Mouse (Mus musculus): ENCODE data around the gene Rnls. TPM values are rescaled to one million over a fixed set of nuclear protein-coding genes. Genes with fewer than 3 reads are reported as not detected.

The Rnls gene
- total and polyA plus RNA-seq, 3 experiments = not detected

GRCm38 (mm10) chr19:33096581-33096980, 295.5 kb downstream of the Rnls start:
- H3K79me2 ChIP-seq (ENCODE audit: control insufficient read depth, insufficient read depth, low read length, poor library complexity) = no peaks in the 10 kb centered on the region; the same call in 1 of the 2 replicates
- H3K36me3 ChIP-seq (ENCODE audit: control insufficient read depth in 1 of 2, insufficient read depth in 2 of 2, low read length in 2 of 2) = peaks cover 0 to 17% of the 10 kb centered on the region in 2 experiments; a peak in 2 of 4 replicates
- no peaks in the 10 kb centered on the region for H3K9me3 ChIP-seq (replicated peaks; ENCODE audit: insufficient read depth, low read length)
- H3K9ac ChIP-seq (ENCODE audit: control insufficient read depth, low read depth, low read length, poor library complexity, severe bottlenecking) = no peak overlapping the region
- H3K4me3 ChIP-seq (ENCODE audit: control insufficient read depth in 1 of 2, insufficient read depth in 1 of 2, low read depth in 2 of 2, low read length in 2 of 2) = no peak overlapping the region
- DNase-seq (ENCODE audit: low read depth, low spot score) = no peak
- TF ChIP-seq USF2 (IDR thresholded peaks at IDR 0.05; ENCODE audit: borderline replicate concordance in 1 of 2, insufficient read depth in 1 of 2, low read depth in 1 of 2, low read length in 2 of 2) (no peak), MAZ (IDR thresholded peaks at IDR 0.05; ENCODE audit: low read depth, low read length) (no peak), GABPA (IDR thresholded peaks at IDR 0.05; ENCODE audit: low read depth, low read length) (no peak), RCOR1 (IDR thresholded peaks at IDR 0.05; ENCODE audit: low read depth, low read length) (no peak), KAT2A (conservative IDR thresholded peaks at IDR 0.05; ENCODE audit: low read depth, low read length) (no peak), TBP (IDR thresholded peaks at IDR 0.05; ENCODE audit: low read depth, low read length) (no peak), SIN3A (IDR thresholded peaks at IDR 0.05; ENCODE audit: low read length) (no peak), MAFK (IDR thresholded peaks at IDR 0.05; ENCODE audit: borderline replicate concordance, low read depth, low read length) (no peak), ZKSCAN1 (IDR thresholded peaks at IDR 0.05; ENCODE audit: low read depth, low read length) (no peak), ELF1 (IDR thresholded peaks at IDR 0.05; ENCODE audit: low read depth, low read length) (no peak), MYB (IDR thresholded peaks at IDR 0.05; ENCODE audit: low read depth, low read length) (no peak), ZC3H11A (IDR thresholded peaks at IDR 0.05; ENCODE audit: low read depth, low read length) (no peak), BHLHE40 (IDR thresholded peaks at IDR 0.05; ENCODE audit: borderline replicate concordance, low read depth, low read length) (no peak)
- H3K27ac ChIP-seq (ENCODE audit: control insufficient read depth, low read depth, low read length) = no peak overlapping the region
- no peaks in the 10 kb centered on the region for H3K27me3 ChIP-seq (ENCODE audit: control insufficient read depth in 1 of 2, insufficient read depth in 2 of 2, low read length in 2 of 2)
- H3K4me1 ChIP-seq (ENCODE audit: control insufficient read depth in 1 of 2, insufficient read depth in 2 of 2, low read length in 2 of 2) = peaks cover 8 to 15% of the 10 kb centered on the region in 2 experiments

- H3K9me3 ChIP-seq (replicated peaks; ENCODE audit: insufficient read depth, low read length) = no peaks in the 10 kb centered on the region
These were observed 299.5 kb downstream of the Rnls start for GRCm38 (mm10) chr19:33092575-33092974.

More at GRCm38 (mm10) chr19:33092575-33092974, 299.5 kb downstream of the Rnls start:
- TF ChIP-seq BHLHE40 (IDR thresholded peaks at IDR 0.05; ENCODE audit: borderline replicate concordance, low read depth, low read length) (no peak), RCOR1 (IDR thresholded peaks at IDR 0.05; ENCODE audit: low read depth, low read length) (no peak), POLR2AphosphoS2 (IDR thresholded peaks at IDR 0.05; ENCODE audit: low read length) (no peak), POLR2A (IDR thresholded peaks at IDR 0.05; ENCODE audit: control insufficient read depth in 1 of 2, insufficient read depth in 1 of 2, low read depth in 1 of 2, low read length in 2 of 2, poor library complexity in 1 of 2) (no peak), ZC3H11A (IDR thresholded peaks at IDR 0.05; ENCODE audit: low read depth, low read length) (no peak), MXI1 (IDR thresholded peaks at IDR 0.05; ENCODE audit: low read depth, low read length) (no peak), CTCF (IDR thresholded peaks at IDR 0.05 in 2 of 3, conservative IDR thresholded peaks at IDR 0.05 in 1 of 3; ENCODE audit: control insufficient read depth in 1 of 3, insufficient read depth in 1 of 3, low read depth in 2 of 3, low read length in 3 of 3, poor library complexity in 1 of 3, severe bottlenecking in 1 of 3) (no peak)
- H3K79me2 ChIP-seq (ENCODE audit: control insufficient read depth, insufficient read depth, low read length, poor library complexity) = no peaks in the 10 kb centered on the region
- peaks cover 0 to 10% of the 10 kb centered on the region in 2 experiments; a peak in 2 of 4 replicates for H3K36me3 ChIP-seq (ENCODE audit: control insufficient read depth in 1 of 2, insufficient read depth in 2 of 2, low read length in 2 of 2)
- H3K27me3 ChIP-seq (ENCODE audit: control insufficient read depth in 1 of 2, insufficient read depth in 2 of 2, low read length in 2 of 2) = no peaks in the 10 kb centered on the region
- H3K4me3 ChIP-seq (ENCODE audit: control insufficient read depth in 1 of 2, insufficient read depth in 1 of 2, low read depth in 2 of 2, low read length in 2 of 2) = no peak overlapping the region
- no peak overlapping the region for H3K27ac ChIP-seq (ENCODE audit: control insufficient read depth, low read depth, low read length)
- H3K9ac ChIP-seq (ENCODE audit: control insufficient read depth, low read depth, low read length, poor library complexity, severe bottlenecking) = no peak overlapping the region
- H3K4me1 ChIP-seq (ENCODE audit: control insufficient read depth in 1 of 2, insufficient read depth in 2 of 2, low read length in 2 of 2) = peaks cover 0 to 7% of the 10 kb centered on the region in 2 experiments
- DNase-seq (ENCODE audit: low read depth, low spot score) = no peak
